Mouse (Mus musculus): ENCODE measurements at regions not wholly inside any gene's neighbourhood (a gene's known extent, or its start where the extent isn't known, plus 50 kb on each side); places are given as distances from the start of the nearest gene placed in this dataset.

DNA sequence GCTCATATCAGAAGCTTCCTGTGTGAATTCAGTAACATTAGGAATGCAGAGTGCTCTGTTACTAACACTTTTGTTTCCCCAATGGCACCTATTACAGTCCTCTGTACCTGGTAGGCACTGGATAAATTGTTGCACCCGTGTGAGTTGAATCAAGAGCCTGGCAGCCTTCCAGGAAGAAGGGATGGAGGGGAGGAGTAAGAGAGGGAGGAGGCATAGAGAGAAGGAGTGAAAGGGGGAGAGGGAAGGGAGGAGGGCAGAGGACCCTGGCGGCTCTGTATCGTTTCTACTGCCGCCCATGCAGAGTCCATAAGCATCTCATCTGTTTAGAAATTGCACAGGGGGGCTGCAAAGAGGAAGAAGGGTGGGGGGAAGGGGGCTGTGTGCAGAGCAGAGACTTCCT, 215.7 kb upstream of the Zmiz1 start:
- ATAC-seq = no peak
- Histone ChIP-seq H3K9ac (ENCODE audit: low read depth, low read length) (no peak overlapping the region), H3K27ac (ENCODE audit: low read length) (0 out of 2 replicates have a peak overlapping the region, but pooled peaks have one; percentile 36), H3K4me2 (ENCODE audit: low read depth, low read length) (no peak overlapping the region), H3K4me3 (ENCODE audit: low read length) (no peak overlapping the region), H3K4me1 (ENCODE audit: control insufficient read depth, insufficient read depth, low read length) (peaks cover 5% of the 10 kb centered on the region; the same call in 1 of the 2 replicates), H3K27me3 (replicated peaks; ENCODE audit: control insufficient read depth, insufficient read depth, low read length) (no peaks in the 10 kb centered on the region), H3K36me3 (ENCODE audit: control insufficient read depth, insufficient read depth, low read length) (no peaks in the 10 kb centered on the region), H3K9me3 (ENCODE audit: control insufficient read depth, low read length) (no peaks in the 10 kb centered on the region)
- WGBS = 13% methylated on average over 4 of the region's 4 CpGs

DNA sequence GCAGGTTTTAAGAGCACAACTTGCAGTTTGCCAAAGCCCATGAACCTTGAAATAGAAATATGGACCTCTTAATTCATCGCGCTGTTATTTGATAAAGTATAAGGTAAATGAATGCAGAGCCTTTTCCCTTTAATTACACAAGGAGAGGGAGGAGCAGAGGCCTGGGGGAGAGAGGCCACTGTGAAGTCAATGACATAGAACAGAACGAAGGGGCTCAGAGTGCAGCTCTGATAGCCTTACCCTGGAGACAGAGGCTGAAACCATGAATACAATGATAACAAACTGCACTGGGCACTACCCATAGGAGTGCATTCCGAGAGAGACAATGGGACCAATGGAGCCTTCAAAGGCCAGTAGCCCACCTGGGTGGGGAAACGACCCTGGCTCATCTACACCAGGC, 215.3 kb upstream of the Zmiz1 start:
- Histone ChIP-seq H3K4me2 (ENCODE audit: low read depth, low read length) (no peak overlapping the region), H3K4me1 (ENCODE audit: control insufficient read depth, insufficient read depth, low read length) (peaks cover 5% of the 10 kb centered on the region; the same call in 1 of the 2 replicates), H3K9me3 (ENCODE audit: control insufficient read depth, low read length) (no peaks in the 10 kb centered on the region), H3K36me3 (ENCODE audit: control insufficient read depth, insufficient read depth, low read length) (no peaks in the 10 kb centered on the region), H3K9ac (ENCODE audit: low read depth, low read length) (no peak overlapping the region), H3K27me3 (replicated peaks; ENCODE audit: control insufficient read depth, insufficient read depth, low read length) (no peaks in the 10 kb centered on the region), H3K27ac (ENCODE audit: low read length) (0 out of 2 replicates have a peak overlapping the region, but pooled peaks have one; percentile 29), H3K4me3 (ENCODE audit: low read length) (no peak overlapping the region)
- WGBS = 42% methylated on average over 5 of the region's 5 CpGs
- no peak for ATAC-seq

DNA sequence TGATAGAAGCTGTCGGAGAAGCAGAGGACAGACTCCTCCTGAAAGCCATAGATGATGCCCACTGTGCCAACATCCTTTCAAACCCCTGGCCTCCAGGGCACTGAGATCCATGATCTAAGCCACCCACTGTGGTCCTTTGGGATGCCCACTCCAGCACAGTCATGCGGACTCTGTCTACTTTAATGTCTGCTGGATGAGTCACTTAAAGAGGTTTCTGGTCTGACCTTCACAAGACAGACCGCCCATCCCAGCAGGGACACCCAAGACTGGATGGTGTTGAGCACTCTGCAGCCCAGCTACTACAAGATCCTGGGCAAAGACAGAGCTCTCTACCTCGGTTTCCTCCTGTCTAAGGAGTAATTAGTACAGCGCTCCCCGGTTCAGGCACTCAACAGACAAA, 214.1 kb upstream of the Zmiz1 start:
- Histone ChIP-seq H3K4me2 (ENCODE audit: low read depth, low read length) (no peak overlapping the region), H3K4me3 (ENCODE audit: low read length) (no peak overlapping the region), H3K4me1 (ENCODE audit: control insufficient read depth, insufficient read depth, low read length) (peaks cover 5% of the 10 kb centered on the region; the same call in 1 of the 2 replicates), H3K9ac (ENCODE audit: low read depth, low read length) (no peak overlapping the region), H3K27me3 (replicated peaks; ENCODE audit: control insufficient read depth, insufficient read depth, low read length) (no peaks in the 10 kb centered on the region), H3K36me3 (ENCODE audit: control insufficient read depth, insufficient read depth, low read length) (no peaks in the 10 kb centered on the region), H3K27ac (ENCODE audit: low read length) (no peak overlapping the region), H3K9me3 (ENCODE audit: control insufficient read depth, low read length) (no peaks in the 10 kb centered on the region)
- no peak for ATAC-seq
- WGBS = 89% methylated on average over 6 of the region's 6 CpGs

DNA sequence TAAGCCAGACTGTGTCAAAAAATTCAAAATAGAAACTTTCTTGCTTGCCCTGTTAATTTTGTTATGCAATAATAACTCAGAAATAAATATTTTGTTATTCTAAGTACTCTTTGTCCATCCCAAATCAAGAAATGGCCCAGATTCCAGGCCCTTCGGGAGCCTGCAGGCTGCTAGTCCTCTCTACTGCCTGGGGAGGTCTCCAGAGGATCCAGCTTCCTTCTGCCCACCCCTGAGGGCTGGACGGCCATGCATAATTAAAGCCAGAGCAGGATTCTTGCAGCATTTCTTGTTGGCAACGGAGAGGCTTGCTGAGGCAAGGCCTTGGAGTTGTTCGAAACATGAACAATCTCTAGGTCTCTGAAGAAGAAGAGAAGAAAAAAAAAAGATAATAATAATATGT, 213.3 kb upstream of the Zmiz1 start:
- Histone ChIP-seq H3K9ac (ENCODE audit: low read depth, low read length) (no peak overlapping the region), H3K4me2 (ENCODE audit: low read depth, low read length) (no peak overlapping the region), H3K4me1 (ENCODE audit: control insufficient read depth, insufficient read depth, low read length) (peaks cover 5% of the 10 kb centered on the region; the same call in 1 of the 2 replicates), H3K36me3 (ENCODE audit: control insufficient read depth, insufficient read depth, low read length) (no peaks in the 10 kb centered on the region), H3K4me3 (ENCODE audit: low read length) (no peak overlapping the region), H3K27ac (ENCODE audit: low read length) (no peak overlapping the region), H3K9me3 (ENCODE audit: control insufficient read depth, low read length) (no peaks in the 10 kb centered on the region), H3K27me3 (replicated peaks; ENCODE audit: control insufficient read depth, insufficient read depth, low read length) (no peaks in the 10 kb centered on the region)
- no peak for ATAC-seq
- 72% methylated on average over 4 of the region's 4 CpGs for WGBS

DNA sequence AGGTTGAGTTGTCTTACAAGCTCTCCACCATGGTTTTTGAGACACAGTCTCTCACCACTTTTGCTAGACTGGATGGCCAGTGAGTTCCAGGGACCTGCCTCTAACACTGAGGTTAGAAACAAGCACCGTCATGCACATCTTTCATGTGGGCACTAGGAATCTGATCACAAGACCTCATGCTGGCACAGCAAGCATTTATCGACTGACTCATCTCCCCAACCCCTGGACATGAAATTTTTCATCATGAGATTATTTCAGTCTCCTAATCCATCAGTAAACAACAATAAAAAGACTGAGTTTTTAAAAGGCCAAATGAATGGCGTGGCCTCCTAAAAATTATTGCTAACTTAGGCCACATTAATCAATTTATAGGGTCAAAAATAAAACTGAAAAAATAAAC, 210.0 kb upstream of the Zmiz1 start:
- no peak for ATAC-seq
- Histone ChIP-seq H3K27ac (ENCODE audit: low read length) (no peak overlapping the region), H3K4me3 (ENCODE audit: low read length) (no peak overlapping the region), H3K9ac (ENCODE audit: low read depth, low read length) (no peak overlapping the region), H3K4me1 (ENCODE audit: control insufficient read depth, insufficient read depth, low read length) (no peaks in the 10 kb centered on the region), H3K27me3 (replicated peaks; ENCODE audit: control insufficient read depth, insufficient read depth, low read length) (no peaks in the 10 kb centered on the region), H3K4me2 (ENCODE audit: low read depth, low read length) (no peak overlapping the region), H3K36me3 (ENCODE audit: control insufficient read depth, insufficient read depth, low read length) (no peaks in the 10 kb centered on the region), H3K9me3 (ENCODE audit: control insufficient read depth, low read length) (no peaks in the 10 kb centered on the region)
- WGBS = 82% methylated on average over 3 of the region's 3 CpGs

DNA sequence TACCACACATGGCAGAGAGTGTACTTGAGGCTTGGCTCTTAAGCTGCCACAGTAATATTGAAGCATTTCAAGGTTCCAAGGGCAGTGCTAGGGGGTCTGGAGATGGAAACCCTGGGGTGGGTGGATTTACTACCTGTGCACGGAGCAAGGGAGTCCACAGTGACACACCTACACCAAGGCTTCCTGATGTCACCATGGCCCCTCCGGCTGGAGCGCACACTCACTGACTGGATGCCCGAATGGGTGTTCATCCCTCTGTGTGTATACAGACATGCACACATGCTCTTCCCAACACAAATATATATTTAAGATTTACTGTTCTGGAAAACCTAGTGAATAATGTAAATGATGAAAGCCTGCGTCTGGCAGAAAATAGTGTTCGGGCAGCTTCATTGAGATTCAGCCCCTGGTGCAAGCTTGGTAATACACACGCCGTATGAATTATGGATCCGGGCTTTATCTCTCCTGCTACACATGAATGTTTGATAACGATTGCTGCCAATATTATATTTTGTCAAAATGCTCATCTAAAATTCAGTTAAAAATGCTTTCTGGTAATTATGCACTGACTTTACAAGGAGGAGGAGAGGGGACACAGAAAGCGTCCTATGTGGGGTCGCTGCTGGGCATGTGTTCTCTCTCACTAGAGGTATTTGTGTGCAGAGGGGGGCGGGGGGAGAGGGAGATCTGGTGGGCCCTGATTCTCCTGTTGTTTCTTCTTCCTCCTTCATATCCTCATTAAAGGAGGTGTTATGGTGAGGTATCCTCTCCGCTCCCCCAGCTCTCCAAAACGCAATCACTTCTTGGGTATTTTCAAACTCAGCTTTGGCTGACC, 205.8 kb upstream of the Zmiz1 start:
- Histone ChIP-seq H3K4me2 (ENCODE audit: low read depth, low read length) (no peak overlapping the region), H3K4me3 (ENCODE audit: low read length) (no peak overlapping the region), H3K27me3 (replicated peaks; ENCODE audit: control insufficient read depth, insufficient read depth, low read length) (no peaks in the 10 kb centered on the region), H3K9me3 (ENCODE audit: control insufficient read depth, low read length) (no peaks in the 10 kb centered on the region), H3K27ac (ENCODE audit: low read length) (no peak overlapping the region), H3K36me3 (ENCODE audit: control insufficient read depth, insufficient read depth, low read length) (no peaks in the 10 kb centered on the region), H3K9ac (ENCODE audit: low read depth, low read length) (no peak overlapping the region), H3K4me1 (ENCODE audit: control insufficient read depth, insufficient read depth, low read length) (no peaks in the 10 kb centered on the region)
- WGBS = 84% methylated on average over 15 of the region's 15 CpGs
- no peak for ATAC-seq

DNA sequence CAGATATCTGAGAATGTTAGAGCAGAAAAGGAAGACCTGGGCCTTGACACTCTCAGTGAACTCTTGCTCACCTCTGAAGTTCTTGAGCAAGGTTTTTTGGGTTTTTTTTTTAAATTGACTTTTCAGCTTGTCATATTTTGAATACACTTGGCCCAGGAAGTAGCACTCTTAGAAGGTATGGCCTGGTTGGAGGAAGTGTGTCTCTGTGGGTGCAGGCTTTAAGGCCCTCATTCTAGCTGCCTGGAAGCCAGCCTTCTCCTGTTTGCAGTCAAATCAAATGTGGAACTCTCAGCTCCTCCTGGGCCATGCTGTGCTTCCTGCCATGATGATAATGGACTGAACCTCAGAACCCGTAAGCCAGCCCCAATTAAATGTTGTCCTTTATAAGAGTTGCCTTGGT, 195.9 kb upstream of the Zmiz1 start:
- Histone ChIP-seq H3K9me3 (ENCODE audit: control insufficient read depth, low read length) (no peaks in the 10 kb centered on the region), H3K4me2 (ENCODE audit: low read depth, low read length) (no peak overlapping the region), H3K4me3 (ENCODE audit: low read length) (no peak overlapping the region), H3K36me3 (ENCODE audit: control insufficient read depth, insufficient read depth, low read length) (no peaks in the 10 kb centered on the region), H3K27ac (ENCODE audit: low read length) (no peak overlapping the region), H3K9ac (ENCODE audit: low read depth, low read length) (no peak overlapping the region), H3K4me1 (ENCODE audit: control insufficient read depth, insufficient read depth, low read length) (0 out of 2 replicates have a peak, but pooled peaks cover 2% of the 10 kb centered on the region), H3K27me3 (replicated peaks; ENCODE audit: control insufficient read depth, insufficient read depth, low read length) (no peaks in the 10 kb centered on the region)
- ATAC-seq = no peak
- WGBS = 90% methylated on average over 1 of the region's 1 CpGs

DNA sequence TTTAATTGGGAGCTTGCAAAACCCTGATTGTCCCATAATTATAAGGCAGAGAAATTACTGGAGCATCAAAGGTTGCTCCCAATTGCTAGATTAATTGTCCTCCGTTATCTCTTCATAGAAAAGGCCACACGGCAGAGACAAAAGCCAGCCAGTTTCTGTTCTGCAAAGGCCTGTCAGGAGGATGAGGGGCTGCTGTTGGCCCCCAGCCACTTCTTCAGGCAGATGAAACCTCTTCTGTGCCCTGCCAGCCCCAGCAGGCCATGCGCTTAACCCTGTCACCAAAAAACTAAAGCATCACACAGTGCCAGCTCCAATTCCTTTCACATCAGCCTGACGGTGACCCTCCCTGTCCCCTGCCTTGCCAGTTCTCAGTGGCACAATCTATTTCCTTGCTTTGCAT, 192.1 kb upstream of the Zmiz1 start:
- H3K36me3 ChIP-seq (ENCODE audit: control insufficient read depth, insufficient read depth, low read length) = no peaks in the 10 kb centered on the region
- WGBS = 68% methylated on average over 4 of the region's 4 CpGs
- no peaks in the 10 kb centered on the region for H3K9me3 ChIP-seq (ENCODE audit: control insufficient read depth, low read length)
- H3K9ac ChIP-seq (ENCODE audit: low read depth, low read length) = no peak overlapping the region
- H3K27me3 ChIP-seq (replicated peaks; ENCODE audit: control insufficient read depth, insufficient read depth, low read length) = no peaks in the 10 kb centered on the region
- no peak for ATAC-seq
- H3K4me1 ChIP-seq (ENCODE audit: control insufficient read depth, insufficient read depth, low read length) = 0 out of 2 replicates have a peak, but pooled peaks cover 3% of the 10 kb centered on the region
- no peak overlapping the region for H3K27ac ChIP-seq (ENCODE audit: low read length)
- no peak overlapping the region for H3K4me2 ChIP-seq (ENCODE audit: low read depth, low read length)
- no peak overlapping the region for H3K4me3 ChIP-seq (ENCODE audit: low read length)

DNA sequence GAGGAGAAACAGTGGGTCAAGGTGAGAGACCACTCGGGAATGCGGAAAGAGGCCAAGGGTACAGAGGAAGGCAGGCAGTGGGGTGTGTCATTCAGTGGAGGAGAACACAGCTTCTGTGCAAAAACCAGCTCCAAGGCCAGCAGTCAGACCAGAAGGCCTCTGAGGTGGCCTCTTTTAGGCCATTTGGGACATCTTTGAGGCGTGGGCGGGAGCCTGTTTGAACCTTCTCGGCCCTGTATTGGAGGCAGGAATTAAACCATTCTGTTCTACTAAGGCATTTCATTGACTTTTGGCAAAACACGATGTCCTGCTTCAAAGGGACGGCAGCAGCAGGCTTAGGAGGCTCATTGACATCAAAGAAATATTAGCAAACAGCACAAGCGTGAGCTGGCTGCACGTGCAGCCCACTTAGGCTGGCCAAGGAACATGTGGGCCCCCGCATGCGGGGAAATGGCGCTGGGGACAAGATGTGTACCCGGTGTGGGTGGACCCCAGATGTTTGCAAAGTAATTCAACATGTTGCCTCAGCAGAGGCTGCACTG, 190.8 kb upstream of the Zmiz1 start:
- no peak for ATAC-seq

More for the DNA sequence above, 190.8 kb upstream of the Zmiz1 start:
- Histone ChIP-seq H3K27ac (ENCODE audit: low read length) (no peak overlapping the region), H3K4me2 (ENCODE audit: low read depth, low read length) (no peak overlapping the region), H3K27me3 (replicated peaks; ENCODE audit: control insufficient read depth, insufficient read depth, low read length) (no peaks in the 10 kb centered on the region), H3K9ac (ENCODE audit: low read depth, low read length) (no peak overlapping the region), H3K4me1 (ENCODE audit: control insufficient read depth, insufficient read depth, low read length) (0 out of 2 replicates have a peak, but pooled peaks cover 3% of the 10 kb centered on the region), H3K36me3 (ENCODE audit: control insufficient read depth, insufficient read depth, low read length) (no peaks in the 10 kb centered on the region), H3K9me3 (ENCODE audit: control insufficient read depth, low read length) (no peaks in the 10 kb centered on the region), H3K4me3 (ENCODE audit: low read length) (no peak overlapping the region)
- 69% methylated on average over 13 of the region's 13 CpGs for WGBS

Data from intestine, embryonic 16.5 days (tissue).